Mouse (Mus musculus) c-Kit-positive CD71-positive TER-119-positive erythroid progenitor cells, embryonic 14.5 days (primary cell): ENCODE measurements around the gene Jpt2.
A peak's percentile ranks its signal among the peaks of the same experiment; 100 is the strongest.
"Not testable (repeated sequence)": the region's sequence is repeated elsewhere in the genome, so short reads cannot be mapped to it uniquely, and the experiment has no call there.

ENCODE experiments used
- DNase-seq: peaks from one replicate; pipeline ENCODE4 v3.0.0-alpha.2; 2013; ENCODE audit warnings: low spot score

Jpt2 gene

DNA sequence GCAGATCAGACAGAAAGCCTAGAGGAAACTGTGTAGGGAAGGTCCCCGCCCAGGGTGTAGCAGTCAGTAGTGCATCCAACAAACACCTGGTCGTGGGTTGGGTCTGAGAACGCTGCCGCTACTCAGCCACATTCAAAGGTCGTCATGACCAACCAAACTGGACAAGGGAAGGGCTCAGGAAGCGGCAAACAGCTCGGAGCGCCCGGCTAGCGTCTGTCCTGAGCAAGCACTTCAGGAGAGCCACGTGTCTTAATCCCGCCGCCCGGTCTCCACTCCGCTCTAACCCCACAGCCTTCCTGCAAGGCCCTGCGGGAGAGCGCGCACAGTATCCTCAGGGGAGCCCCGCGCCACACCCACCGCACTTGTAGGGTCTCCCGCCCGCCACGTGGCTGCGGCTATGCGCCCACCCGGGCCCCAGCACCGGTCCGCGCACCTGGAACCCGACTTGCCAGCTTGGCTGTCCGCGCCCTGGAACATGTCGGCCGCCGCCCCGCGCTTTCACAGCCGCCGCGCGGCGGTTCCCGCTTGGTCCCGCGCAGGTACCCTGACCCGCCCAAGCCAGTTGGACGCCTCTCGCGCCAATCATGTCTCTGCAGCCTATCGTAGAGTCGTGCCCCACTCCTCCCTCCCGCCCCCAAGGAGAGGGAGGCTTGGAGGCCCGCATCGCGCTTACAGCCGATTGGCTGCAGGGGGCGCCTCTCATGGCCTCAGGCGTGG lies at the start of gene Jpt2:
TSS of gene Jpt2 (minus strand) at position 555 of the 717 bp plus-strand sequence.
- peak; percentile 97 for DNase-seq

GRCm38 (mm10) chr17:25007480-25007879 lies 47.0 kb upstream of the Jpt2 start:
- no peak for DNase-seq

DNA sequence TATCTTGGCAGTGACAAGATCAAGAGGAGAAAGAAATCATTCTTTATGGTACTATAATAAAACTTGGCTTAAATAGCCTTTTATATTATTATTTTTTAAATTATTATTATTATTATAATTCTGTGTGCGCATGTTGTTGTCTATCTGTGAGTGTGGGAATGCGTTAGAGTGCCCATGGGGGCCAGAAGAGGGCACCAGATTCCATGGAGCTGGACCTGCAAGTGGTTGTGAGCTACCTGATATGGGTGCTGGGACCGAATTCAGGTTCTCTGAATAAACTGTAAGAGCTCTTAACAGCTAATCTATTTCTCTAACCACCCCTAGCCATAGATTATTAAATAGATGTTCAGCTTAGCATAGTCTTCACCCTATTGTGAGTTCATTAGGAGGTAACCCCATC lies 44.6 kb upstream of the Jpt2 start:
- DNase-seq = no peak

GRCm38 (mm10) chr17:24994721-24995120 lies 34.2 kb upstream of the Jpt2 start:
- no peak for DNase-seq

GRCm38 (mm10) chr17:24987221-24987620 lies 26.7 kb upstream of the Jpt2 start:
- no peak for DNase-seq

DNA sequence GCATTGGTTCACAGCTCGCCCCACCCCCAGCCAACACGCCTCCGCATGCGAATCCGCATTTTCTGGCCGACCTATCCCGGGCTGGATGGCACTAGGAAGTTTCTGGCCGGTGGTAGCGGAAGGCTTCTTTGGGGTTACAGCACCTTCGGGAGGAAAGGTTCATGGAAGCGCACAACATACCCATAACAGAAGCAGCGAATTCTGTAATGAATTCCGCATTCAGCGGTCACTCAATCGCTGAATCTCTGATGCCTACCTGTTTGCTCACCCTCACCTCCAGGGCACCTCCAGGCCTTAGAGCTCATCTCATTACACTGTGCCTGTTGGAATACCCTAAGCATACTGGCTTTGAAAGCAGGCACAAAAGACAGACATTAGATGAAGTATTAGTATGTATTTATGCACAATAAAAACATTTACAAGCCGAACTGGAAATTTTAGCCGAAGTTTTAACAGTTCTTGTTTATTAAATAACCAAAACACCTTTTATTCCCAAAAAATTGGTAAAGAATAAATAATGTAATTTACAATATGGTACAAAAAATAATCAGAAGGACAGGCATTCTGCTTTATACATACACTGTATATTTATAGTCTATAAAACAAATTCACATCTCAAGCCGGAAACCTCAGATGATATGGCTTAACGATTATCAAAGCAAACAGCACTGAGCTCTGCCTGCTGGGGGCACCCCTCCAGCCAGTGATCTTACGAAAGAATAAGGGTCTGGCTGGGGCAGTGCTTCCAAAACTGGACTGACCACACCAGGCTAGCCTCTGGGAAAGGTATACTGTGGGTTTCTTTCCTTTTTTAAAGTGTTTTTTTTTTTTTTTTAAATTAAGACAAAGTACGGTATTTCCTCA lies 595 bp upstream of the Jpt2 start:
- DNase-seq = peak; percentile 16

- DNase-seq = no peak
Observed at GRCm38 (mm10) chr17:24959371-24959770, 1.1 kb downstream of the Jpt2 start.

GRCm38 (mm10) chr17:24953291-24953690 lies 7.2 kb downstream of the Jpt2 start:
- no peak for DNase-seq

DNA sequence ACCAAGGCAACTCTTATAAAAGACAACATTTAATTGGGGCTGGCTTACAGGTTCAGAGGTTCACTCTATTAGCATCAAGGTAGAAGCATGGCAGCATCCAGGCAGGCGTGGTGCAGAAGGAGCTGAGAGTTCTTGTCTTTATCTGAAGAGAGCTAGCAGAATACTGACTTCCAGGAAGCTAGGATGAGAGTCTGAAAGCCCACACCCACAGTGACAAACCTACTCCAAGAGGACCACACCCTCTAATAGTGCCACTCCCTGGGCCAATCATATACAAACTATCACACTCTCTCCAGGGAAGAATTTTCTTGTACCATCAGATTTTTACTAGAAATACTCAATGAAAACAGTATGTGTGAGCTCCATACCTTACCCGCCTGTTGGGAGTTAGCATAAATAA lies 9.8 kb downstream of the Jpt2 start:
- DNase-seq = peak; percentile 60

DNA sequence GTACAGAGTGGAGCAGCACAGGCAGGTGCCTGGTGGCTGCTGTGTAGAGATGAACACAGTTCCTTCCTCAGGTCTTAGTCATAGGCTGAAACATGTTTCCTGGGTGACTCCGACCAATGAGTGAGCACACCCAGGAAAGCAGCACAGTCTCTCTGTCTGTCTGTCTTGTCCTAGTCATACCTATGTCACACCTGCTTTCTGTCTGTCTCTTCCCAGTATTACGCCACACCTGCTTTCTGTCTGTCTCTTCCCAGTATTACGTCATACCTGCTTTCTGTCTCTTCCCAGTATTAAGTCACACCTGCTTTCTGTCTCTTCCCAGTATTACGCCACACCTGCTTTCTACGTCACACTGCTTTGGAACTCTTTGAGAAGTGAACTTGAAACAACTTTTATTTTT lies 12.3 kb downstream of the Jpt2 start:
- DNase-seq = no peak

DNA sequence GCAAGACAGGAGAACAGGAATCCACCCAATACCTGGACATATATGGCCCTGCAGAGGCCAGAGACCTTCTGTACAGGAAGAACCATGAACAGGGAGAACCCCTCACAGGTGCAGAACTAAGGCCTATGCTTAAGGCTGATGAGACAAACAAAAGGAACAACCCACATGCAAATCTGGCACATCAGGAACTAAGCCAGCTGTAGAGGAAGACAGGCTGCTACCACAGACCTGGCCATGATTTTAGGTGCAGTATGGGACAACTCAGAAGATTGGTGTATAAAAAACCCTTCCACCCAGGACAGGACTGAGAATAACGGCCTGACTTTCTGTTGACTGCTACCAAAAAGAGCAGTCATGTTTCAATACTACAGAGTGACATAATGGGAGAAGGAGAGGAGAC lies 16.9 kb downstream of the Jpt2 start:
- not testable (repeated sequence) for DNase-seq

GRCm38 (mm10) chr17:24943036-24943435 lies 17.5 kb downstream of the Jpt2 start:
- DNase-seq = no peak

DNA sequence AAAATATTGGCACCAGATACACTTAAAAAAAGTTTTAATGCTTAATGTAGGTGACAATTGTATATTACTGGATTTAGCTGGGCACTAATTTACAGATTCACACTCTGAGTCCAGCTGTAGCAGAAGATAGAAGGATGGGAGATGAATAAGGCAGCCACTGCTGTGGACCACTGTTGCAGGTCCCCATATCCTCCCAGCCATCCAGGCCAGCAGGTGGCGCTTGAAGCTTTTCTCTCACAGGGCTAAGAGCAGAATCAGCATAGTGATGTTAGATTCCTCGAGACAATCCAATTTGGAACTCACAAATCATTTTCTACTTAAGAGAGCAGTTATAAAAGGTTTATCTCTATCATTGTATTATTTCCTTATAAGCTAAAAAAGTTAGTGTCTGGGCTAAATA lies 18.0 kb downstream of the Jpt2 start:
- DNase-seq = not testable (repeated sequence)

GRCm38 (mm10) chr17:24937266-24937665 lies 23.2 kb downstream of the Jpt2 start:
- DNase-seq = no peak

DNA sequence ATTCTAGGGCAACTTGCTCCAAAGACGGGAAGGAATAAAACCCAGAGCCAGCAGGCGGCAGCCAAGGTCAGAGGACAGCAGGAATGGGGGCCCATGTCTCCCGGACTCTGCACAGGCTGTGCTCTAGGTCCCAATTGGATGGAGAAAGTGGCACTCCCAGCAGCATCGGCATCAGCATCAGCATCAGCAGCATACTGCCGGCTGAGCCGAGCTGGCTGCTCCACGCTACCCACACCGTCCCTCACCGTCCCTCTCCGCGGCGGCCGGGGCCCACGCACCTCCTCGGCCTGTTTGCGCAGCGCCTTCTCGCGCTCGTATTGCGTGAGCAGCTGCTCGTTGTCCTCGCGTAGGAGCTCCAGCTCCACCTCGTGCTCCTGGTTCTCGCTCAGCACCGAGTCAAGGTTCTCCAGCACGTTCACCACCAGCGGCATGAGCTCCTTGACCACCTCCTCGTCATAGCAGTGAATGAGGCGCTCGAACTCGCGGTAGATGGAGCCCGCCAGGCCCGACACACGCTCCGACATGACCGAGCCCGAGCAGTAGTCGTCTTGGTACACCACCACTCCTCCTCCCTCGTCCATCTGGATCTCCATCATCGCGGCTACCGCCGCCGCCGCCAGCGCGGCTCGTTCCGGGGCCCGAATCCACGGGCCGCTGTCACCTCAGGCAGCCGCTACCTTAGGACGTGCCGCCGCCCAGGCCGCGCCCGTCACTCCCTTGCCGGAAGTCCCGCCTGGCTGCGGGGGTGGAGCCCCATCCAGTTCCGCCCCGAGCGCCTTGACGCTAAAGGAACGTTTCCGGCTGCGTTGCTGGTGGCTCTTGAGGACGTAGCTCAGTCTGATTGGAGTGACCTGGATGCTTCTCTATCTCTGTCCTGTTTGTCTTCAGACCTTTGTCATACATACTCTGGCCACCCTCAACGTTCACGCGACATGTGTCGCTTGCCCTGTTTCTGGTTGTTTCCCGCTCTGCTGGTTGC lies 23.9 kb downstream of the Jpt2 start, which contains the start of gene Mapk8ip3:
TSS of gene Mapk8ip3 (minus strand) at position 719 of the 979 bp plus-strand sequence.
- peak; percentile 93 for DNase-seq

DNA sequence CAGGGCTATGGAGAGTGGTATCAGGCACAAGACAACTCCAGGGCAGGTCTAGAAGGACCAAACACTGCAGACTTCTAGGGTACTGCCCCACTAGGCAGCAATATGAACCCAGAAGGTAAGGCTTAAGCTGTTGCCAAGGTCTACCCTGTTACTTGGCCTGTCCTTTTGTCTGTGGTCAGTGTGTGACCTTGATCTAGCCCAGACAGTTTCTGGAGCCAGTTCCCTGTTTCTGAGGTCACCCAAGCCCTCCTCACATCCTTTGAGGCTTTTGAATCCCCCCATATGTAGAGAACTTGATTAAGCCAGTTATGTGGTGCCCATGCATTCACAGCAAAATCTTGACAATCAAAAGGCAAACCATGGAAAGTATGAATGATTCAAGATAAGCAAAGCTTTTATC lies 24.8 kb downstream of the Jpt2 start:
- DNase-seq = no peak

- no peak for DNase-seq
Observed at GRCm38 (mm10) chr17:24934926-24935325, 25.6 kb downstream of the Jpt2 start.

DNA sequence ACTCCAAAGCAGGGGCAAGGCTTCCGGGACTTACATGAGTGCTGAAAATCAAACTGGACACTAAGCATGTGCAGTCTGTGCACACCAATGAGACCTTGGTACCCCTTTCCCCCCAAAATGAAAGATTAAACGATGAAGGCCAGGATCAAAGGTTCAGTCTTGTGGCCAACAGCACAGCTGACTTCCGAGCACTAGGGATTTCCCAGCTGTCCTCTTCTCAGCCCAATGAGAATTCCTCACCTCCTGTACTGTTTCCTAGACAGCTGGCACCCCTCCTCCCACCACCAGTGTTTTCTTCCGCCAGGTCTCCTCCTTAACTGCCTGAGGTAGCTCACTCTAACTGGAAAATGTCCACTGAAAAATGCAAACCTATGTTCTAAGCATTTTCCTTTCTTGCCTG lies 27.3 kb downstream of the Jpt2 start:
- DNase-seq = no peak

DNA sequence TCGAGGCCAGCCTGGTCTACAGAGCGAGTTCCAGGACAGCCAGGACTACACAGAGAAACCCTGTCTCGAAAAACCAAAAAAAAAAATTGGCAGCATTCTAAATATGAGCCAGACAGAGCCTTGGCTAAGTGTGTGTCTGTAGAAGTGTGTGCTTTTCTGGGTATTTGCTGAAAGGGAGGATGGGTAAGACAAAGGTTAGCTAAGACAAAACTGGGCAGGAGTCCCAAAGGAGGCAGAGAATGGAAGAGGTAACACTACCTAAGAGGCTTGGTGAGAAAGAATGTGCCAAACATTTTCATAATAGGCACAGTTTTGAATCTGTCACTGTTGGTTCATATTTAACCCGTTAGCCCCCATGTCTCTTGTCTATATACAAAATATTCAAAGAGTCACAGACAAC lies 28.1 kb downstream of the Jpt2 start:
- no peak for DNase-seq

- no peak for DNase-seq
Observed at GRCm38 (mm10) chr17:24929506-24929905, 31.0 kb downstream of the Jpt2 start.

- no peak for DNase-seq
Observed at GRCm38 (mm10) chr17:24923246-24923645, 37.2 kb downstream of the Jpt2 start.

DNA sequence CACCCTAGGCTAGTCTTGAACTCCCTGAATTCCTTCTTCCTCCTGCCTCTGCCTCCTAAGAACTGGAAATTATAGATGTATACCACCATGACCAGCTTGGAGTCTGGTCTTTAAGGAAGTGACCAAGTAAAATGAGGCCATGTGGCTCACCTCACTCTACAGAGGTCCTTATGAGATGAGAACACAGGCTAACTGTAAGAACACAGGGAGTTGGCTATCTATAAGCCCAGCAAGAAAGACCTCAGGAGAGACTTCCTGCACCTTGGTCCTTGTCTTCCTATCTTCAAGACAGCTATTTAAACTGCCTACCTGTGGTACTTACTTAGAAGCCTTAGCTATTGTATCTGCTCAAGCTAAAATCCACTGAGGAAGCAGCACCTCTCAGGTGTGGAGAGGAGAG lies 46.5 kb downstream of the Jpt2 start:
- no peak for DNase-seq
